Mouse (Mus musculus): ENCODE measurements around the gene Arhgap35.
A peak's percentile ranks its signal among the peaks of the same experiment; 100 is the strongest.

The Arhgap35 gene

GRCm38 (mm10) chr7:16604141-16604540 lies 10.7 kb downstream of the Arhgap35 start:
- no peak for DNase-seq (ENCODE audit: low read depth)

GRCm38 (mm10) chr7:16601683-16602102 lies 13.1 kb downstream of the Arhgap35 start:
- DNase-seq (ENCODE audit: low read depth): no peak

- no peak for DNase-seq (ENCODE audit: low read depth)
Measured at GRCm38 (mm10) chr7:16599006-16599405, 15.8 kb downstream of the Arhgap35 start.

- no peak for DNase-seq (ENCODE audit: low read depth)
Measured at GRCm38 (mm10) chr7:16591292-16591691, 23.5 kb downstream of the Arhgap35 start.

GRCm38 (mm10) chr7:16587649-16588048 lies 27.1 kb downstream of the Arhgap35 start:
- DNase-seq (ENCODE audit: low read depth): no peak

- no peak for DNase-seq (ENCODE audit: low read depth)
Measured at GRCm38 (mm10) chr7:16584384-16584783, 30.4 kb downstream of the Arhgap35 start.

GRCm38 (mm10) chr7:16583775-16584174 lies 31.0 kb downstream of the Arhgap35 start:
- no peak for DNase-seq (ENCODE audit: low read depth)

GRCm38 (mm10) chr7:16582299-16582698 lies 32.5 kb downstream of the Arhgap35 start:
- DNase-seq (ENCODE audit: low read depth): no peak

- DNase-seq (ENCODE audit: low read depth): peak; percentile 6
Measured at GRCm38 (mm10) chr7:16581276-16582100, 33.3 kb downstream of the Arhgap35 start.

- no peak for DNase-seq (ENCODE audit: low read depth)
Measured at GRCm38 (mm10) chr7:16576719-16577118, 38.1 kb downstream of the Arhgap35 start.

- DNase-seq (ENCODE audit: low read depth): no peak
Measured at GRCm38 (mm10) chr7:16571191-16571590, 43.6 kb downstream of the Arhgap35 start.

- no peak for DNase-seq (ENCODE audit: low read depth)
Measured at GRCm38 (mm10) chr7:16570737-16571136, 44.1 kb downstream of the Arhgap35 start.

- DNase-seq (ENCODE audit: low read depth): no peak
Measured at GRCm38 (mm10) chr7:16564491-16564890, 50.3 kb downstream of the Arhgap35 start.

- no peak for DNase-seq (ENCODE audit: low read depth)
Measured at GRCm38 (mm10) chr7:16557783-16558538, 56.8 kb downstream of the Arhgap35 start.

- DNase-seq (ENCODE audit: low read depth): no peak
Measured at GRCm38 (mm10) chr7:16557251-16557650, 57.5 kb downstream of the Arhgap35 start.

GRCm38 (mm10) chr7:16554215-16554614 lies 60.6 kb downstream of the Arhgap35 start:
- DNase-seq (ENCODE audit: low read depth): no peak

- DNase-seq (ENCODE audit: low read depth): no peak
Measured at GRCm38 (mm10) chr7:16551581-16551980, 63.2 kb downstream of the Arhgap35 start.

GRCm38 (mm10) chr7:16549299-16549698 lies 65.5 kb downstream of the Arhgap35 start:
- no peak for DNase-seq (ENCODE audit: low read depth)

- no peak for DNase-seq (ENCODE audit: low read depth)
Measured at GRCm38 (mm10) chr7:16544770-16545169, 70.0 kb downstream of the Arhgap35 start.

GRCm38 (mm10) chr7:16537220-16537903 lies 77.4 kb downstream of the Arhgap35 start:
- no peak for DNase-seq (ENCODE audit: low read depth)

- no peak for DNase-seq (ENCODE audit: low read depth)
Measured at GRCm38 (mm10) chr7:16525995-16526394, 88.8 kb downstream of the Arhgap35 start.

- no peak for DNase-seq (ENCODE audit: low read depth)
Measured at GRCm38 (mm10) chr7:16525448-16525847, 89.3 kb downstream of the Arhgap35 start.

GRCm38 (mm10) chr7:16524308-16524707 lies 90.5 kb downstream of the Arhgap35 start:
- no peak for DNase-seq (ENCODE audit: low read depth)

Measured in naive thymus-derived CD4-positive, alpha-beta T cell, adult 2 months (primary cell).